Mouse (Mus musculus) stomach, postnatal 0 days (tissue): ENCODE measurements at regions not wholly inside any gene's neighbourhood (a gene's known extent, or its start where the extent isn't known, plus 50 kb on each side); places are given as distances from the start of the nearest gene placed in this dataset.

Experiments used
- CTCF ChIP-seq: IDR thresholded peaks from 2 replicates; pipeline ENCODE4 v1.5.1; 2016; ENCODE audit warnings: antibody characterized with exemption, low read depth, mild to moderate bottlenecking, moderate library complexity
- EP300 ChIP-seq: optimal IDR thresholded peaks from 2 replicates; pipeline ENCODE3; 2016; ENCODE audit warnings: antibody characterized with exemption

DNA sequence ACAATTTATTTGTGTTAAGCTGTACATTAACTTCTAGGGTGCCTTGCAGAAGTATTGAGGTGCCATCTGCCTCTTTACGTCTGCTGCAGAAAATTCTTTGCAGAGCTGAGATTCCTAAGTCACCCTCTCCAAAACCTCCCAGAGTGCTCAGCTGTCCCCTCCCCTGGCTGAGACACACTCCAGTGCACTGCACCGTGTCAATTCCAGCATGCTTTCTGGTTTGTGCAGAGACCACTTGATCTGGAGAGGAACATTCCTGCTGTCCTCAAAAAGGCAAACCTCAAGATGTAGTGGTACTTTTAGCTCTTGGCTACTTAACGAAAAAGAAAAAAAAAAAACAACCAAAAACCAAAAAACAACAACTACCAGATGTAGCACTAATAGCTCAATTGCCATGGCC, 145.2 kb upstream of the Krr1 start:
- TF ChIP-seq CTCF (no peak), EP300 (no peak)
